Mouse (Mus musculus): ENCODE results near the gene Bcas3.

Bcas3 gene

GRCm38 (mm10) chr11:85835001-85835752 lies 482.2 kb downstream of the Bcas3 start:
- DNase-seq: peak; percentile 26

GRCm38 (mm10) chr11:85835753-85836522 lies 483.0 kb downstream of the Bcas3 start:
- DNase-seq: peak; percentile 37

- DNase-seq: peak; percentile 57
Measured at GRCm38 (mm10) chr11:85836523-85837290, 483.7 kb downstream of the Bcas3 start.

GRCm38 (mm10) chr11:85837291-85837647 lies 484.3 kb downstream of the Bcas3 start:
- DNase-seq: no peak

- DNase-seq: peak; percentile 67
Measured at GRCm38 (mm10) chr11:85837648-85838423, 484.9 kb downstream of the Bcas3 start.

- no peak for DNase-seq
Measured at GRCm38 (mm10) chr11:85838424-85839257, 485.7 kb downstream of the Bcas3 start.

GRCm38 (mm10) chr11:85839258-85840030 lies 486.5 kb downstream of the Bcas3 start:
- DNase-seq: no peak

GRCm38 (mm10) chr11:85840031-85840802 lies 487.2 kb downstream of the Bcas3 start:
- peak; percentile 26 for DNase-seq

- peak; percentile 45 for DNase-seq
Measured at GRCm38 (mm10) chr11:85840803-85841145, 487.8 kb downstream of the Bcas3 start.

GRCm38 (mm10) chr11:85841211-85841681 lies 488.3 kb downstream of the Bcas3 start:
- peak; percentile 29 for DNase-seq

- DNase-seq: peak; percentile 86
Measured at GRCm38 (mm10) chr11:85841980-85842379, 489.0 kb downstream of the Bcas3 start.

GRCm38 (mm10) chr11:85842596-85843346 lies 489.8 kb downstream of the Bcas3 start:
- DNase-seq: peak; percentile 46

- peak; percentile 92 for DNase-seq
Measured at GRCm38 (mm10) chr11:85843347-85843692, 490.4 kb downstream of the Bcas3 start.

- DNase-seq: peak; percentile 96
Measured at GRCm38 (mm10) chr11:85844144-85844965, 491.4 kb downstream of the Bcas3 start.

- peak; percentile 58 for DNase-seq
Measured at GRCm38 (mm10) chr11:85844971-85845370, 492.0 kb downstream of the Bcas3 start.

- DNase-seq: peak; percentile 86
Measured at GRCm38 (mm10) chr11:85845921-85846320, 493.0 kb downstream of the Bcas3 start.

- peak; percentile 59 for DNase-seq
Measured at GRCm38 (mm10) chr11:85846509-85846908, 493.5 kb downstream of the Bcas3 start.

- DNase-seq: peak; percentile 79
Measured at GRCm38 (mm10) chr11:85849037-85849436, 496.1 kb downstream of the Bcas3 start.

Data from kidney, postnatal 10 days (tissue).